Mouse (Mus musculus): Measurements from ENCODE around the gene Ctnnb1.

Gene Ctnnb1

DNA sequence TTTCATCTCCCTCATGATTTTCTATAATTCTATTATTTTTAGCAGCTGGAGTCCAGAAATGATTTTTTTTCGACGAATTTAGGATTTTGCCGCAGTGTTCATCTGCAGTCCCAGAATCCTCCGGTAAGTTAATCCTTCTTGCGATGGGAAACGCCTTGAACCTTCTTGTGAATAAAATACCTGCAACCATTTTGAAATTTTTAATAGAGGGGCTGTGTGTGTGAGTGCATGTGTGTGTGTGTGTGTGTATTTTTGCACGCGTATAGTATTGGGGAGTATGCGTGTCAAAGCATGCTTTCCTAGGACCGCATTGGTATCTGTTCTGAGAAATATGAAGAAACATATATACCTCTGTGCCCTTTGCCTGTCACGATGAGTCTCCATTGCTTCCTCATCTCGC is 1.0 kb downstream of the Ctnnb1 start:
- DNase-seq, result no peak

DNA sequence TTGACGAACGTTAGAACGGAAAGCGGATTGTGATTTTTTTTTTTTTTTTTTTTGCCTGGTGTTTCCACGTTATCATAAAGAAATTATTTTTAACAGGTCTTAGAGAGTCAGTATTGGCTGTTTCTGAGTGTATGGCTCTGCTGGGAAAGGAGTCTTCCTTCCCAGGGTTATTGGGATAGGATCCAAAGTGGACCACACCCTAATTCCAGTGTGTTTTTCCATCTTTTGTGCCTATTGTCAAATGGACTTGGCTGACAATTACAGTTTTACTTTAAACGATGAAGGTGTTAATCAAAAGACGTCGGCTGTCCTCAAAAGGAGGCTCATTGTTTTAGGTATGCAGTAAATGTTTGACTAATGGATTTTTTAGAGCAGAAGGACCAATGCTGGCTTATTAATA is 1.8 kb downstream of the Ctnnb1 start:
- no peak for DNase-seq

GRCm38 (mm10) chr9:120932371-120932770 is 3.4 kb downstream of the Ctnnb1 start:
- peak; percentile 19 to 32 for DNase-seq

- DNase-seq, result peak; percentile 99
Observed at GRCm38 (mm10) chr9:120932797-120933586, 4.0 kb downstream of the Ctnnb1 start.

- DNase-seq, result peak in 1 of 2 experiments; percentile 73
Observed at GRCm38 (mm10) chr9:120933587-120933885, 4.5 kb downstream of the Ctnnb1 start.

- DNase-seq, result peak; percentile 50 to 59
Observed at GRCm38 (mm10) chr9:120933886-120934758, 5.1 kb downstream of the Ctnnb1 start.

DNA sequence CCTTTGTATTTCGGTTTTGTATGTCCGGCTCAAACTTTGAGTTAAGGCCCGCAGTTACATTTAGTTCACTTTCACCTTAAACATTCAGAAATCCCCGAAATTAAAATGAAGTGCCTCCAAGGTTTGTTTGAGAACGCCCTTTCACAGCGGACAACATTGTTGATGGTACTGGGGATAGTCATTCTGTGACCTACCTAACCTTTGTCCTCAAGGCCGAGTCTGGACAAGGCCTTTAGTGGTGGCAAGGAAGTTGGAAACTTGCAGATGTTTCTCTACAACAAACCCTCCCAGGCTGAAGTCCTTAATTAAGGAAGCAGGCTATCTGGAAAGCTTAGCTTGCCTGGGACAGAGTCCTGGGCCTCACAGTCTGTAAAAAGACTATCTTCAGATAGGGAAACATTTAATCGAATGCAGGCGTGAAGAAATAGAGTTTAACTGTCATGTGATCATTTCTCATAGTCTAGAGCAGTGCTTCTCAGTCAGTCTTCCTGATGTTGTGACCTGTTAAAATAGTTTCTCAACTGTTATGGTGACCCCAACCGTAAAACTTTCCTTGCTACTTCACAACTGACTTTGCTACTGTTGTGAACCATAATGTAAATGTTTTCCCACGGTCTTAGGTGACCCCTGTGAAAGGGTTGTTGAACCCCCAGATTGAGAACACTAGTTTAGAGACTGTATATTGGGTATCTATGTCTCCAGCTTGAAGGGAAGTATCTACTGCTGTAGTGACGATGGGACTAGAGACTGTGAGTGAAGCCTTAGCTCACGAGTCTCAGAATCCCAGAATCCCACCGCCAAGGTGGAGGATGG is 6.0 kb downstream of the Ctnnb1 start:
- no peak for DNase-seq

GRCm38 (mm10) chr9:120935634-120935922 is 6.6 kb downstream of the Ctnnb1 start:
- DNase-seq, result no peak

GRCm38 (mm10) chr9:120936351-120936750 is 7.3 kb downstream of the Ctnnb1 start:
- peak; percentile 84 to 89 for DNase-seq

DNA sequence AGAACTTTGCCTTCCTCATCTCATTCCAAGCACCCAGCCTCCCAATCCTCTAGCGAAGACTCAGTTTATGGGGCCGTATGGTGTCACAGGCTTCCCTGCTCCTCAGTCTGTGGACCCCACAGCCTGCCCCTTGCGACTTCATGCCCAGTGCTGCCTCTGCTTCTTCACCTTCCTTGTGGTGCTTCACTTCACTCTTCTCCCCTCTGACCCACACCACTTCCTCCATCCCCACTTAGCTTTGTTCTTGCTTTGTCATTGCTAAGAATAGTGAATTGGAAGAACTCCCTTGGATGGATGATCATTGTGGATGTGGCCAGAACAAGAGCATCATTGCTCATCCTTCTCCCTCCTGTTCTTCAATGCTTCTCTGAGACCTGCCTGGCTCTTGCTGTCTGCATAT is 11.8 kb downstream of the Ctnnb1 start:
- no peak for DNase-seq

- no peak for DNase-seq
Observed at GRCm38 (mm10) chr9:120943757-120944156, 14.7 kb downstream of the Ctnnb1 start.

DNA sequence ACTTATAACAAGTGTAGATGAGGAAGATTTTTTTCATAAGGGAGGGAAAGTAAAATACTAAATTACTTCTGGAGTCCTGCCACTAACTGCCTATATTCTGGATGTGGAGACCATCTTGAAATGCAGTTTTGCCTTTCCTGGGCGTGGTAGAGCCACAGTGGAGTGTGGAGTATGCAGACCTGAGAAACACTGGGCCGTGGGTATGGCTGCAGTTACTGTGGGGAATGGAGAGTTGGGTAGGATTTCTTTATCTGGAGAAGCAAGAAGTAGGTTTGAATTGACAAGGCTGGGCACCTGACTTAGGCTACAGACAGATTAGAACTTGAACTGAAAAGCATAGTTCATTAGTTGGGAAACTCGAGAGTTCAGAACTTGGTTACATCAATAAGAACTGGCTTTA is 15.2 kb downstream of the Ctnnb1 start:
- DNase-seq, result no peak

GRCm38 (mm10) chr9:120946131-120946530 is 17.1 kb downstream of the Ctnnb1 start:
- DNase-seq, result no peak

GRCm38 (mm10) chr9:120948832-120949231 is 19.8 kb downstream of the Ctnnb1 start:
- no peak for DNase-seq

GRCm38 (mm10) chr9:120950761-120951160 is 21.7 kb downstream of the Ctnnb1 start:
- no peak for DNase-seq

GRCm38 (mm10) chr9:120951947-120952346 is 22.9 kb downstream of the Ctnnb1 start:
- no peak for DNase-seq

DNA sequence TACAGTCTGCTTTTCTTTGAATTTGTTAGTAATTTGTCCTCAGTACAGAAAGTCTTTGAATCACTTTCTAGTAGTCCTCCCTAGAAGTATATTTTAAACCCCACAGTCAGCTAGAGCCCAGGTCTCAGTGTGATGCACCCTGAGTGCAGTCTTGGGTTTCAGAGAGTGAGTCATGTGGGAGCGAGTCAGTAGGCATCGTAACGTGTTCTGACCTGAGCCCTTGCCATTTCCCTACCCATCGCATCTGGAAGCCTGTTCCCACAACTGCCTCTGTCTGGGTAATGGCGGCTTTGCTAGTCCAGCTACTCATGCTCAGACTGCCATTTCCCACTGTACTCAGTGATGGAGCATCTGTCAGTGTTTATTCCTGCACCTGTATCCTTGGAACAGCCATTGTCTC is 29.0 kb downstream of the Ctnnb1 start:
- no peak for DNase-seq

- peak; percentile 49 to 50 for DNase-seq
Observed at GRCm38 (mm10) chr9:120958560-120958959, 29.5 kb downstream of the Ctnnb1 start.

GRCm38 (mm10) chr9:120959225-120959624 is 30.2 kb downstream of the Ctnnb1 start:
- no peak for DNase-seq

DNA sequence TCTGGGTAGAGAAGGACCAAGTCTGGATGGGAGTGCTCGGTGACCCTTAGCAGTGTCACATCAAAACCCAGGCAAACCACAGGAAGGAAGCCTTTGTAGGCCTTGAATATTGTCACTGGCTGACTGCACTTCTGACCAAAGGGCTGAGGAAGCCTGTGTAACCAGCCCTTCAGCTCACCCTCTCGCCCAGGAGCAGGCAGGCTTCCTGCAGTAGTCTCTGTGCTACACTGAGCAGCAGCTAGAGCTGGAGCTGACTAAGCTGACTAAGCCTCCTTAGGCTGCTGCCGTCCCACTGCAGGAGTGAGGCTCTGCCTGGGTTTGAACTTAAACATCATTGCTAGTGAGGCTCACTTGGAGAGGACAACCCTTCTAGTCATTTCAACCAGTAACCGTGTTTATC is 31.6 kb downstream of the Ctnnb1 start:
- DNase-seq, result no peak

DNA sequence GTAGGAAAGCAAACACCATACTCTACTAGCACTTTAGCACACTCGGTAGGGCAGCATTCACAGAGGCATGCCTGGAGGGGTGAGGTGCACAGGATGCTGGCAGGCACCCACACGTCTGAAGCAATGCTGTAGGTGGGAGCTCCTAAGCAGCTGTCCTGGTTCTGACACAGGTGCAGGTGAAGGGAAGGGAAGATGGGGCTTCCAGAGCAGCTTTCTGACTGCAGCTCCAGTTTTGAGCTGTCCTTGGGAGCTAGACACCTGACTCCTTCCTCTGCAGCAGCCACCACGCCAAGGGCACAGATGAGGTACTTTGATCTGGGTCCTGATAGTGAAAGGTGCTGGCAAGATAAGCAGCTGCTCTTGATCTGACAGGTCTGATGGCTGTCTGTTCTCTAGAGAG is 32.5 kb downstream of the Ctnnb1 start:
- DNase-seq, result no peak

DNA sequence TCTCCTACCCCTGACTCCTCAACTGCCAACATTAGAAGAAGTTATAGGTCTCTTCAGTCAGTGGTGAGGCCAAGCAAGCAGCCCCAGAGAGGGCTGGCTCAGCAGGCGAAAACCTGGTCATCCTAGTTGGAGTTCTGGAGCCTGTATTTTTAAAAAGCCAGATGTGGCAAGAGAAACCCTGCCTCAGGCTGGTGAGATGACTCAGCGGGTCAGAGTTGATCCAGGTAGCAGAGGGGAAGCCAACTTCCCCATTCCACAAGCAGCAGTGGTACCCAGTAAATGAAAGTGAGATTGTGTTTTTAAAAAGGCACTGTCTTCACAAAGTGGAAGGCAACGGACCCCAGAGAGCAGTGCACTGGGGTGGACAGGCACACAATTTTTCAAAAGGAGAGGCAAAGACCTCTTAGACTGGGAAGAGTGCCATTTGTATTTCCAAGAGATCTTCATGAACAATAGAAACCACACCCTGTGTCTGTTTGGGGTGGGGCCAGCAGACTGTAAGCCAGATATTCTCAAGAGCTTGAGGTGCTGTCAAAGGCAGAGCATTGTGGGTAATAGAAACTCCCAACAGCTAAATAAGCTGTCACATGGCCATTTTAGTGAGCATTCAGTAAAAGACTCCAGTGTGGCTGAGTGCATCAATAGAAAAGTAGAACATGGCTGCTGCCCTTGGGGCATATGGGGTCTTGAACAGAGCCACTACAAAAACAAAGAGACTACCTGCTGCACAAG is 33.1 kb downstream of the Ctnnb1 start:
- DNase-seq, result no peak

DNA sequence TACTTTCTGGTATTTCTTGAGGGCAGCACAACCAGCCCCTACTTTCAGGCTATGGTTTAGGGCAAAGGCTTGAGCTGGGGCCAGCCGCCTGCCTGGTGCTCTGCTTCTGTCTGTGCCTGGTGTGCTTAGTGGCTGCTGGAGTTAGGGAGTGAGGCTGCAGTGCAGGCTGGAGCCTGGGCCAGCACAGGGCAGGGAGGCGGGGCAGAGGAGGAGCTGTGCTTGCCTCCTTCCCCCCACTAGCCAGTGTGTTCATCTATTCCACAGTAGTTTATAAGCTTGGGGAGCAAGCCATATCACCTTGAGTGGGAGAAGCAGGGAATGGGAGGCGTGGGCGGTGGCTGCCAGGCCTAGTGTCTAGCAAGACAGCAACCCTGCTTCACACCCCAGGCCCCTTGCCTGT is 34.1 kb downstream of the Ctnnb1 start:
- DNase-seq, result no peak
